Mouse (Mus musculus) left cerebral cortex, adult 2 months (tissue): ENCODE measurements around the gene Rack1. TPM values are rescaled to one million over a fixed set of nuclear protein-coding genes. Genes with fewer than 3 reads are reported as not detected.
"Not testable (repeated sequence)": the region's sequence is repeated elsewhere in the genome, so short reads cannot be mapped to it uniquely, and the experiment has no call there.

Experiments used
- DNase-seq, 2 experiments: peaks; one replicate each; pipeline ENCODE4 v3.0.0; 2021 to 2022; ENCODE audit warnings: low spot score in 2 of 2, mixed read lengths in 1 of 2; ENCODE audit errors: extremely low spot score in 1 of 2
- H3K27ac ChIP-seq: fragments of 200-600 bp; 2 replicates; pipeline ENCODE4 v1.8.1; 2022
- H3K4me3 ChIP-seq: fragments of 200-600 bp; 2 replicates; pipeline ENCODE4 v1.8.1; 2022
- CTCF ChIP-seq: fragments of 200-600 bp; IDR thresholded peaks from 2 replicates; pipeline ENCODE4 v1.8.1; 2022; ENCODE audit warnings: antibody characterized with exemption, mild to moderate bottlenecking, moderate library complexity
- intact Hi-C: fragments of 180-260 bp; cut with DNase I; formaldehyde crosslinking; loops from one replicate; pipeline ENCODE4 v1.15.1; 2025
- total RNA-seq, 2 experiments: library from RNA; stranded (reverse); gene quantifications; 2 replicates each; pipeline ENCODE4 v1.2.3; 2021

Gene Rack1
- total RNA-seq, 2 experiments from 2014 or later: 218 to 220 TPM

DNA sequence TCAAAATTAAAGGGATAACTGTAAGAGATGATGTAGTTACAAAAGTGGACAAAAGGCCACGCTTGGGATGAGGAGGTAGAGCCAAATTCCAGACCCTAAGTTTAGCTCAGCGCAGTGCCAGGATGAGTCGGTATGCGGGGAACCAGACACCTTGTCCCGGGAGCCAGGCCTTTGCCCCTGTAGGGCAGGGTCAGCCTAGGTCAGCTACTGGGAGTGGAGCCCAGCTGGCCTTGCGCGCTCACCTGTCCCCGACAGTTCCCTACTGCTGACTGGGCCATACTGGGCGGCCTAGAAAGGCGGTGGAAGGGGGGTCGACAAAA lies 36.8 kb downstream of the Rack1 start:
- TF ChIP-seq CTCF: no peak
- Histone ChIP-seq H3K4me3 (peak overlapping the region; percentile 64), H3K27ac (peak overlapping the region; percentile 74; the same call in 1 of the 2 replicates)
- intact Hi-C loops: loop anchor here (10.0 kb wide), 1 partner anchor 878 kb away; the partner anchor contains the start of gene Cnot6
- no peak for DNase-seq

DNA sequence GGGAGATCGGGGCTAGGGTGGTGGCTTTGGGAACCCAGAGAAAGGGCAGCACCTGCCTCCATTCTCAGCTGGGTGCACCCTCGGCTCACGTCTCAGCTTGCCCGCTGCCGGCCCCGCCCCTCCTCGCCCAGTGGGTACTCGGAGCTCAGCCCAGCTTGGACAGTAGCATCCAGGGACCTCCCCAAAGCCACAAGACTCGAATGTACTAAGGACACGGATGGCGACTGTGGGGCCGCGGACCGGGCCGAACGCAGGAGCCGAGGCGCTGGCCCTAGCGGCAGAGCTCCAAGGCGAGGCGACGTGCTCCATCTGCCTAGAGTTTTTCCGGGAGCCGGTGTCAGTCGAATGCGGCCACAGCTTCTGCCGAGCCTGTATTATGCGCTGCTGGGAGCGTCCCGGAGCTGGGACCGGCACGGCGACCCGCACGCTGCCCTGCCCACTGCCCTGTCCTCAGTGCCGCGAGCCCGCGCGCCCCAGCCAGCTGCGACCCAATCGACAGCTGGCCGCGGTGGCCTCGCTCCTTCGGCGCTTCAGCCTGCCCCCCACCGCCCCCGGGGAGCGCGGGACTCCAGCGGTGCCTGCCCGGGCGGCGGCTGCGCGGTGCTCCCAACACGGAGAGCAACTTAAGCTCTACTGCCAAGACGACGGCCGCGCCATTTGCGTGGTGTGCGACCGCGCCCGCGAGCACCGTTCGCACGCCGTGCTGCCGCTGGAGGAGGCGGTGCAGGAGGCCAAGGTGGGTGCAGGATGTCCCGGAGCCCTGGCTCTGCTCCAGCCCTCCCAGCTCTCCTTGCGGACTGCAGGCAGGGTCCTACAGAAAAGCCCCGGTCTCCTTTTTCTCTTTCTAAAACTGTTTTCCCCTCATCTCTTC lies 37.4 kb downstream of the Rack1 start:
- peak; percentile 44 to 62 for DNase-seq
- no peak; the same call in 1 of the 2 replicates for TF ChIP-seq CTCF
- peak overlapping the region; percentile 64 for H3K4me3 ChIP-seq
- intact Hi-C loops: loop anchor here (10.0 kb wide), 1 partner anchor 877 kb away; the partner anchor contains the start of gene Cnot6
- peak overlapping the region; percentile 74 for H3K27ac ChIP-seq

GRCm38 (mm10) chr11:48838181-48838797 lies 38.2 kb downstream of the Rack1 start:
- intact Hi-C loops: loop anchor here (10.0 kb wide), 1 partner anchor 877 kb away; the partner anchor contains the start of gene Cnot6
- no peak for TF ChIP-seq CTCF
- H3K4me3 ChIP-seq: peak overlapping the region; percentile 64
- DNase-seq: no peak
- peak overlapping the region; percentile 74; the same call in 1 of the 2 replicates for H3K27ac ChIP-seq

DNA sequence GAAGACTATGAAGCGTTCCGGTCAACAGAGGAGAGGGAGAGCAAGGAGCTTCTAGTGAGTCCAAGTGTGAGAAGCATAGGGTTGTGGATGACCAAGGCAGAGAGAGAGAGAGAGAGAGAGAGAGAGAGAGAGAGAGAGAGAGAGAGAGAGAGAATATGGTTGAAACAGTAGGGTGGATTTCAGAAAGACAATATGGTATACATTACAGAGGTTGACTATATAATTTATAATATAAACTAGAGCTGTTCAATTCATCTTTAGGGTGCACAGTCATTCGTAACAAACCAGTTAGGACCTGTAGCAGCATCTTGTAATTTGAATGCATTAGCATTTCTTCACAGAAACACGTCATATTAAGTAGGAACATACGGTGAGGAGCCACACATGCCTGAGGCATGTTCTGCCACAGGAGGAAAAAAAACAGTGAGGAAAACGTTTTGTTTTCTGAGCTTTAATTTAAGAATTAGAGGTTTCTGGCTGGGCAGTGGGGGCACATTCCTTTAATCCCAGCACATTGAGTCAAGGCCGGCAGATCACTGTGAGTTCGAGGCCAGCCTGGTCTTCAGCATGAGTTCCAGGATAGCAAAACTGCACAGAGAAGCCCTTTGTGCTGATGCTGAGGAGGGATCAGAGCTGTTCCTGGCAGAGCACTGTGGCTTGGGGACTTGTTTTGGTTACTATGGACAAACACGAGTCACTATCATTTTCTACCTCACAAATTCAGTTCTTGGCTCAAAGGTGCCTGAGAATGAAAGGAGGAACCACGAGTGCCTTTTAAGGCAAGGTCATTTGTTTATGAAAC lies 38.9 kb downstream of the Rack1 start:
- intact Hi-C loops: loop anchor here (10.0 kb wide), 1 partner anchor 876 kb away; the partner anchor contains the start of gene Cnot6
- no peak for TF ChIP-seq CTCF
- no peak overlapping the region for H3K4me3 ChIP-seq
- no peak overlapping the region for H3K27ac ChIP-seq
- no peak for DNase-seq

DNA sequence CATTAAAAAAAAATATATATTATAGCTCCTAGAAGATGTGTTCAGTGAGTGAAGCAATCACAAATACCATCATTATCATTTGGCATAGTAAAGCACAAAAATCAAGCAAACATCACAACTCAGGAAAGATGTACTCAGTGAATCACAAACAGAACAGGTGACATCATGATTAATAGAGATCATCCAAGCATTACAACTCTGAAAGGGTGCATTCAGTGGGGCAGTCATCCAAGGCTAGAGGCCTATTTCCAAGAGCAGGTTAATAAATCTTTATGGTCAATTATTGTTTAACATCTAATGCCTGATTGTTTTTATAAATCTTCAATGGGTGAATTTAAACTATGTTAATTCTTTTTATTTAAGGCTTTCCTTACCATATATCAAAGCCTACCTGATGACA lies 40.7 kb downstream of the Rack1 start:
- TF ChIP-seq CTCF: no peak

GRCm38 (mm10) chr11:48841213-48841612 lies 41.1 kb downstream of the Rack1 start:
- no peak for DNase-seq
- TF ChIP-seq CTCF: no peak
- H3K27ac ChIP-seq: no peak overlapping the region
- intact Hi-C loops: no loop called here
- H3K4me3 ChIP-seq: no peak overlapping the region

More for the DNA sequence above, 40.7 kb downstream of the Rack1 start:
- intact Hi-C loops: no loop called here
- DNase-seq: no peak
- Histone ChIP-seq H3K4me3 (no peak overlapping the region), H3K27ac (no peak overlapping the region)

DNA sequence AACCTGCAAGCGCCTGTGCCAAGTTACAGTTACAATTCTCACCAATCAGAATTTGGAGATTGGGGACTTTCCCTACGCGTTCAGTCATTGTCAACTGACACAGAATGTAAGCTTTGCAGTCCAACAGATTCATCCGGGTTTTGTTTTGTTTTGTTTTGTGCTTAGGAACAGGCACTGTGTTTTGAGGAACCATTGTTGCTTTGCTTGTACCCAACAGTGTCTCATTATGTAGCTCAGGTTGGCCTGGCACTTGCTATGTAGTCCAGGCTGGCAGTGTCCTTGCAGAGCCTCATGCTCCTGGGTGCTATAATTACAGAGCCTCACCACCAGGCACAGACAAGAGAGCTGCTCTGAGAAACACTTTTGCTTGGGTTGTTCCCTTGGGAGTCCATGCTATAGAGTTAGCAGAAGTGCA lies 42.3 kb downstream of the Rack1 start:
- no peak for TF ChIP-seq CTCF
- no peak overlapping the region for H3K27ac ChIP-seq
- intact Hi-C loops: no loop called here
- no peak overlapping the region for H3K4me3 ChIP-seq
- DNase-seq: no peak

DNA sequence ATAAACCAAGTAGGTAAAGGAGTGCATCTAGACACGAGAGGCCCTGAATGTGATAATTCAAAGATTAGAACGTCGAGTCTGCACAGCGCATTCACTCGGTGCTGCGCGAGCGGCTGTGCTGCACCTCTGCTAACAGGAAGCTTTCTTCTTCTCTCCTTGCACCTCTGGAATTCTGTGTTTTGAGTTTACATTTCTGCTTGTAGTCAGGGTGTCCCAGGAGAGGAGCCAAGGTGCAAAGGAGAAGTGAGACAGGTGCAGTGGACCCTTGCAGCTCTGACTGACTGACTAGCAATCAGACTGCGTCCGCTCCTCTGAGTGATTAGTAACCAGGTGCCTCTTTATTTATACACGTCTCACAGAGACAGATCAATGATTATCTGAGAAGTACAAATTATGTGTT lies 43.1 kb downstream of the Rack1 start:
- Histone ChIP-seq H3K27ac (no peak overlapping the region), H3K4me3 (no peak overlapping the region)
- DNase-seq: no peak
- TF ChIP-seq CTCF: no peak
- intact Hi-C loops: no loop called here

- DNase-seq: no peak
- intact Hi-C loops: no loop called here
- no peak overlapping the region for H3K4me3 ChIP-seq
- no peak overlapping the region for H3K27ac ChIP-seq
- TF ChIP-seq CTCF: no peak
These were observed 44.2 kb downstream of the Rack1 start for GRCm38 (mm10) chr11:48844309-48844708.

- H3K27ac ChIP-seq: no peak overlapping the region
- TF ChIP-seq CTCF: no peak
- H3K4me3 ChIP-seq: no peak overlapping the region
- intact Hi-C loops: no loop called here
- DNase-seq: no peak
These were observed 45.2 kb downstream of the Rack1 start for GRCm38 (mm10) chr11:48845244-48845815.

GRCm38 (mm10) chr11:48846362-48846761 lies 46.2 kb downstream of the Rack1 start:
- intact Hi-C loops, DNase-seq, H3K27ac ChIP-seq, H3K4me3 ChIP-seq: not testable (repeated sequence)
